Mouse (Mus musculus): ENCODE measurements around the gene Cenpp. TPM values are rescaled to one million over a fixed set of nuclear protein-coding genes. Genes with fewer than 3 reads are reported as not detected.
A peak's percentile ranks its signal among the peaks of the same experiment; 100 is the strongest.

Gene Cenpp
- total and polyA plus RNA-seq, 2 experiments from 2014 or later: 2.1 to 16.2 TPM

GRCm38 (mm10) chr13:49526235-49526634 lies 126.3 kb downstream of the Cenpp start:
- no peak overlapping the region for H3K4me3 ChIP-seq (ENCODE audit: low read depth, low read length)
- H3K27me3 ChIP-seq (ENCODE audit: control insufficient read depth, insufficient read depth, low read length): no peaks in the 10 kb centered on the region
- TF ChIP-seq CTCF (IDR thresholded peaks at IDR 0.05; ENCODE audit: low read depth) (no peak), EP300 (IDR thresholded peaks at IDR 0.05; ENCODE audit: low read depth) (no peak)
- H3K9ac ChIP-seq (replicated peaks; ENCODE audit: low read depth, low read length): no peak overlapping the region
- 79% methylated on average over 2 of the region's 2 CpGs for WGBS
- no peaks in the 10 kb centered on the region for H3K9me3 ChIP-seq (replicated peaks; ENCODE audit: control insufficient read depth, low read length)
- no peak for ATAC-seq (ENCODE audit: insufficient read depth, low read depth)
- no peaks in the 10 kb centered on the region for H3K36me3 ChIP-seq (replicated peaks; ENCODE audit: control insufficient read depth, insufficient read depth, low read length)
- H3K4me1 ChIP-seq (ENCODE audit: control insufficient read depth, insufficient read depth): no peaks in the 10 kb centered on the region
- no peak overlapping the region for H3K4me2 ChIP-seq (ENCODE audit: low read depth, low read length)
- no peak overlapping the region for H3K27ac ChIP-seq (ENCODE audit: low read depth)
- no peak for DNase-seq (ENCODE audit: low spot score)

GRCm38 (mm10) chr13:49518761-49519160 lies 133.8 kb downstream of the Cenpp start:
- Histone ChIP-seq H3K9ac (replicated peaks; ENCODE audit: low read depth, low read length) (no peak overlapping the region), H3K27me3 (ENCODE audit: control insufficient read depth, insufficient read depth, low read length) (no peaks in the 10 kb centered on the region), H3K4me1 (ENCODE audit: control insufficient read depth, insufficient read depth) (no peaks in the 10 kb centered on the region), H3K9me3 (replicated peaks; ENCODE audit: control insufficient read depth, low read length) (no peaks in the 10 kb centered on the region), H3K4me2 (ENCODE audit: low read depth, low read length) (no peak overlapping the region), H3K27ac (ENCODE audit: low read depth) (no peak overlapping the region), H3K36me3 (replicated peaks; ENCODE audit: control insufficient read depth, insufficient read depth, low read length) (no peaks in the 10 kb centered on the region), H3K4me3 (ENCODE audit: low read depth, low read length) (no peak overlapping the region)
- ATAC-seq (ENCODE audit: insufficient read depth, low read depth): no peak
- no peak for TF ChIP-seq CTCF (IDR thresholded peaks at IDR 0.05; ENCODE audit: low read depth)
- TF ChIP-seq EP300 (IDR thresholded peaks at IDR 0.05; ENCODE audit: low read depth): no peak
- no peak for DNase-seq (ENCODE audit: low spot score)
- 57% methylated on average over 2 of the region's 2 CpGs for WGBS

- DNase-seq (ENCODE audit: low spot score) (no peak), ATAC-seq (ENCODE audit: insufficient read depth, low read depth) (no peak)
- 33% methylated on average over 3 of the region's 3 CpGs for WGBS
- H3K27me3 ChIP-seq (ENCODE audit: control insufficient read depth, insufficient read depth, low read length): no peaks in the 10 kb centered on the region
- no peak overlapping the region for H3K9ac ChIP-seq (replicated peaks; ENCODE audit: low read depth, low read length)
- no peak overlapping the region for H3K4me2 ChIP-seq (ENCODE audit: low read depth, low read length)
- no peaks in the 10 kb centered on the region for H3K9me3 ChIP-seq (replicated peaks; ENCODE audit: control insufficient read depth, low read length)
- H3K27ac ChIP-seq (ENCODE audit: low read depth): no peak overlapping the region
- TF ChIP-seq EP300 (IDR thresholded peaks at IDR 0.05; ENCODE audit: low read depth): no peak
- TF ChIP-seq CTCF (IDR thresholded peaks at IDR 0.05; ENCODE audit: low read depth): no peak
- no peaks in the 10 kb centered on the region for H3K4me1 ChIP-seq (ENCODE audit: control insufficient read depth, insufficient read depth)
- H3K36me3 ChIP-seq (replicated peaks; ENCODE audit: control insufficient read depth, insufficient read depth, low read length): no peaks in the 10 kb centered on the region
- H3K4me3 ChIP-seq (ENCODE audit: low read depth, low read length): no peak overlapping the region
Measured at GRCm38 (mm10) chr13:49507176-49507575, 145.4 kb downstream of the Cenpp start.

- Histone ChIP-seq H3K27ac (ENCODE audit: low read depth) (no peak overlapping the region), H3K27me3 (ENCODE audit: control insufficient read depth, insufficient read depth, low read length) (no peaks in the 10 kb centered on the region), H3K4me1 (ENCODE audit: control insufficient read depth, insufficient read depth) (no peaks in the 10 kb centered on the region), H3K4me3 (ENCODE audit: low read depth, low read length) (0 out of 2 replicates have a peak overlapping the region, but pooled peaks have one; percentile 7), H3K9me3 (replicated peaks; ENCODE audit: control insufficient read depth, low read length) (no peaks in the 10 kb centered on the region), H3K36me3 (replicated peaks; ENCODE audit: control insufficient read depth, insufficient read depth, low read length) (no peaks in the 10 kb centered on the region), H3K4me2 (ENCODE audit: low read depth, low read length) (peak overlapping the region; percentile 52), H3K9ac (replicated peaks; ENCODE audit: low read depth, low read length) (peak overlapping the region; percentile 17; the same call in 1 of the 2 replicates)
- DNase-seq (ENCODE audit: low spot score) (no peak), ATAC-seq (ENCODE audit: insufficient read depth, low read depth) (no peak)
- TF ChIP-seq EP300 (IDR thresholded peaks at IDR 0.05; ENCODE audit: low read depth) (no peak), CTCF (IDR thresholded peaks at IDR 0.05; ENCODE audit: low read depth) (no peak)
- WGBS: 77% methylated on average over 4 of the region's 4 CpGs
Measured at GRCm38 (mm10) chr13:49505776-49506175, 146.8 kb downstream of the Cenpp start.

GRCm38 (mm10) chr13:49504510-49504909 lies 148.1 kb downstream of the Cenpp start, which contains the start of gene Ecm2:
Gene Ecm2, plus strand, starts transcription at chr13:49504810.
- Histone ChIP-seq H3K9me3 (replicated peaks; ENCODE audit: control insufficient read depth, low read length) (no peaks in the 10 kb centered on the region; the same call in 1 of the 2 replicates), H3K9ac (replicated peaks; ENCODE audit: low read depth, low read length) (peak within 1 kb of the TSS; percentile 17; the same call in 1 of the 2 replicates), H3K4me2 (ENCODE audit: low read depth, low read length) (peak within 1 kb of the TSS; percentile 52), H3K4me3 (ENCODE audit: low read depth, low read length) (peak within 1 kb of the TSS; percentile 26), H3K36me3 (replicated peaks; ENCODE audit: control insufficient read depth, insufficient read depth, low read length) (no peaks in the 10 kb centered on the region), H3K27ac (ENCODE audit: low read depth) (peak within 1 kb of the TSS; percentile 71), H3K27me3 (ENCODE audit: control insufficient read depth, insufficient read depth, low read length) (no peaks in the 10 kb centered on the region), H3K4me1 (ENCODE audit: control insufficient read depth, insufficient read depth) (no peaks in the 10 kb centered on the region)
- WGBS: 53% methylated on average over 4 of the region's 4 CpGs
- ATAC-seq (ENCODE audit: insufficient read depth, low read depth) (no peak), DNase-seq (ENCODE audit: low spot score) (no peak)
- no peak for TF ChIP-seq EP300 (IDR thresholded peaks at IDR 0.05; ENCODE audit: low read depth)
- no peak for TF ChIP-seq CTCF (IDR thresholded peaks at IDR 0.05; ENCODE audit: low read depth)
